ENCODE assay signal across 8 mouse cellular contexts in the genomic region with DNA sequence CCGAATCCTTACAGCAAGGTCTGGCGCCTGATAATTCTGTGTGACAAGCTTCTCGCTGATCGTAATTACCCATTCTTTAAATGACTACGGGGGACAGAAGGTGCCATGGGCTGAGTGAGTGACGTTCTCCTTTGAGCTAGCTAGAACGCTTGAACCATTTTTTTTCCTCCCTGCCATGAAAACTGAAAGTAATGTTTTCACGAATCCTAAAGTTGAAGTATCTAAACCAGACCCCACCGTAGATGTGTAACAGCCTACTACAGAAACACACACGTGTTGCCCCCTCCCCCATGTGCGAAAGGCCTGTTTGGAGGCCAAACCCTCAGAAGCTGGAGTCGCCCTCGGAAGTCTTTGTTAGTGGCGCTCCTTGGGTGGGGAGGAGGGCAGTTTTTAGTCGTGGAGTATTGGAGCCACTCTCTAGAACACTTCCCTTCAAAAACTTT. TPM values are rescaled to one million over a fixed set of nuclear protein-coding genes. Genes with fewer than 3 reads are reported as not detected.
A peak's percentile ranks its signal among the peaks of the same experiment; 100 is the strongest.
DNase-seq lines count a peak whose midpoint lies in the region; ATAC-seq and TF ChIP-seq lines count a peak whose summit lies in the region.

No protein-coding gene starts in this region.

- H3K4me3 ChIP-seq in forebrain, embryonic 13.5 days = peak overlapping the region; percentile 93
- H3K4me3 ChIP-seq in hindbrain, embryonic 16.5 days (ENCODE audit: low read length) = peak overlapping the region; percentile 89
- peak overlapping the region; percentile 92 to 97 for H3K4me3 ChIP-seq in liver, embryonic 14.5 days (ENCODE audit: insufficient read depth in 1 of 2, low read depth in 2 of 2, low read length in 2 of 2)

- H3K4me2 ChIP-seq in forebrain, embryonic 13.5 days = peak overlapping the region; percentile 83
- peak overlapping the region; percentile 86 for H3K4me2 ChIP-seq in hindbrain, embryonic 16.5 days (ENCODE audit: low read length)
- H3K4me2 ChIP-seq in liver, embryonic 14.5 days (ENCODE audit: low read depth) = peak overlapping the region; percentile 84

- H3K27ac ChIP-seq in forebrain, embryonic 13.5 days = peak overlapping the region; percentile 96
- peak overlapping the region; percentile 99 for H3K27ac ChIP-seq in hindbrain, embryonic 16.5 days (ENCODE audit: low read depth, low read length)
- H3K27ac ChIP-seq in liver, embryonic 14.5 days = peak overlapping the region; percentile 74

- no peaks in the 10 kb centered on the region for H3K9me3 ChIP-seq in forebrain, embryonic 13.5 days (replicated peaks)
- no peaks in the 10 kb centered on the region for H3K9me3 ChIP-seq in hindbrain, embryonic 16.5 days (ENCODE audit: control insufficient read depth, low read length)
- no peaks in the 10 kb centered on the region for H3K9me3 ChIP-seq in liver, embryonic 14.5 days (ENCODE audit: control insufficient read depth, low read length)

- peak; percentile 66 for ATAC-seq in forebrain, embryonic 13.5 days
- ATAC-seq in hindbrain, embryonic 16.5 days = peak; percentile 57
- peak; percentile 34; the same call in 1 of the 2 replicates for ATAC-seq in liver, embryonic 14.5 days (ENCODE audit: insufficient read depth)

- no peak for TF ChIP-seq EP300 in liver, embryonic 14.5 days (IDR thresholded peaks at IDR 0.05; ENCODE audit: low read depth)

- H3K27me3 ChIP-seq in forebrain, embryonic 13.5 days = no peaks in the 10 kb centered on the region
- no peaks in the 10 kb centered on the region for H3K27me3 ChIP-seq in hindbrain, embryonic 16.5 days (replicated peaks; ENCODE audit: control insufficient read depth, insufficient read depth, low read length)
- H3K27me3 ChIP-seq in liver, embryonic 14.5 days (ENCODE audit: control insufficient read depth, insufficient read depth, low read length) = no peaks in the 10 kb centered on the region

- 0% methylated on average over 15 of the region's 15 CpGs for WGBS in forebrain, embryonic 13.5 days
- WGBS in hindbrain, embryonic 16.5 days = 0% methylated on average over 15 of the region's 15 CpGs
- WGBS in liver, embryonic 14.5 days (ENCODE audit: insufficient replicate concordance) = under 1% methylated on average over 15 of the region's 15 CpGs

- peaks cover 17% of the 10 kb centered on the region; the same call in 1 of the 2 replicates for H3K36me3 ChIP-seq in forebrain, embryonic 13.5 days (ENCODE audit: poor library complexity, severe bottlenecking)
- no peaks in the 10 kb centered on the region for H3K36me3 ChIP-seq in hindbrain, embryonic 16.5 days (ENCODE audit: control insufficient read depth, insufficient read depth, low read length)
- H3K36me3 ChIP-seq in liver, embryonic 14.5 days (replicated peaks; ENCODE audit: control insufficient read depth, insufficient read depth, low read depth) = peaks cover 4% of the 10 kb centered on the region; the same call in 1 of the 2 replicates

- peak overlapping the region; percentile 96 for H3K9ac ChIP-seq in forebrain, embryonic 13.5 days
- H3K9ac ChIP-seq in hindbrain, embryonic 16.5 days (ENCODE audit: low read depth, low read length) = peak overlapping the region; percentile 98
- H3K9ac ChIP-seq in liver, embryonic 14.5 days (replicated peaks) = peak overlapping the region; percentile 99

- no peak for TF ChIP-seq CTCF in liver, embryonic 14.5 days (IDR thresholded peaks at IDR 0.05; ENCODE audit: low read depth)

- DNase-seq in cerebellum, postnatal 14 days = peak; percentile 27 to 41
- no peak for DNase-seq in cerebellum, adult 9-10 months
- DNase-seq in adrenal gland, adult 18-20 months (ENCODE audit: low spot score in 2 of 2) = peak; percentile 26 to 31
- DNase-seq in liver, embryonic 14.5 days (ENCODE audit: low read depth in 3 of 3, low spot score in 3 of 3) = no peak
- DNase-seq in neural tube, embryonic 10.5 days (ENCODE audit: extremely low spot score, low spot score) = peak; percentile 55
- no peak for DNase-seq in c-Kit-positive CD71-positive TER-119-positive erythroid progenitor cells, embryonic 14.5 days (ENCODE audit: low spot score)

- peaks cover 28% of the 10 kb centered on the region for H3K4me1 ChIP-seq in forebrain, embryonic 13.5 days
- peaks cover 21% of the 10 kb centered on the region for H3K4me1 ChIP-seq in hindbrain, embryonic 16.5 days (ENCODE audit: control insufficient read depth, insufficient read depth, low read depth, low read length)
- H3K4me1 ChIP-seq in liver, embryonic 14.5 days (replicated peaks; ENCODE audit: control insufficient read depth in 2 of 2, insufficient read depth in 2 of 2, low read length in 1 of 2) = peaks cover 24 to 31% of the 10 kb centered on the region in 2 experiments

RNA-seq across cellular contexts. Expression of a gene that starts 0.8 kb away (rescaled TPM):
- 10 to 100 TPM; 69.8 to 82.6 TPM for total RNA-seq in adrenal gland, adult 18-20 months (2021)
- 66.5 and 72.1 TPM in 2 replicates for polyA plus RNA-seq in forebrain, embryonic 13.5 days (2015; fragmentation: Nextera tagmentation; extraction: Ambion mirVana)
- 38.8 and 49.0 TPM in 2 replicates for polyA plus RNA-seq in hindbrain, embryonic 16.5 days (2015; fragmentation: Nextera tagmentation; extraction: Ambion mirVana)
- 19.1 TPM in 2 replicates for polyA plus RNA-seq in liver, embryonic 14.5 days (2012; rRNA removed)
- polyA plus RNA-seq in liver, embryonic 14.5 days (2014; fragmentation: Nextera tagmentation; extraction: Ambion mirVana) = 26.3 and 30.7 TPM in 2 replicates

RNA-seq across cellular contexts. Expression of a gene that starts 22.1 kb away (rescaled TPM):
- 10 to 100 TPM; 19.2 to 21.5 TPM for total RNA-seq in adrenal gland, adult 18-20 months (2021)
- 4.5 and 4.9 TPM in 2 replicates for polyA plus RNA-seq in forebrain, embryonic 13.5 days (2015; fragmentation: Nextera tagmentation; extraction: Ambion mirVana)
- polyA plus RNA-seq in hindbrain, embryonic 16.5 days (2015; fragmentation: Nextera tagmentation; extraction: Ambion mirVana) = 1.7 and 2.6 TPM in 2 replicates
- 3.8 and 5.2 TPM in 2 replicates for polyA plus RNA-seq in liver, embryonic 14.5 days (2012; rRNA removed)
- 3.0 and 3.1 TPM in 2 replicates for polyA plus RNA-seq in liver, embryonic 14.5 days (2014; fragmentation: Nextera tagmentation; extraction: Ambion mirVana)

RNA-seq across cellular contexts. Expression of a gene that starts 22.2 kb away (rescaled TPM):
- total RNA-seq in adrenal gland, adult 18-20 months (2021) = 1 to 10 TPM; 1.4 TPM
- polyA plus RNA-seq in forebrain, embryonic 13.5 days (2015; fragmentation: Nextera tagmentation; extraction: Ambion mirVana) = 30.2 and 33.9 TPM in 2 replicates
- 12.8 and 15.3 TPM in 2 replicates for polyA plus RNA-seq in hindbrain, embryonic 16.5 days (2015; fragmentation: Nextera tagmentation; extraction: Ambion mirVana)
- polyA plus RNA-seq in liver, embryonic 14.5 days (2012; rRNA removed) = 20.5 and 34.9 TPM in 2 replicates
- polyA plus RNA-seq in liver, embryonic 14.5 days (2014; fragmentation: Nextera tagmentation; extraction: Ambion mirVana) = 33.8 and 40.9 TPM in 2 replicates

Comparison
In these comparisons a context has a peak if more than half of its experiments do, and no peak if none do; other contexts are left out.
1. DNase-seq: peak in cerebellum, postnatal 14 days (2 of 2), adrenal gland, adult 18-20 months (2 of 2) and neural tube, embryonic 10.5 days (single experiment); none in cerebellum, adult 9-10 months (single experiment), liver, embryonic 14.5 days (0 of 3) and c-Kit-positive CD71-positive TER-119-positive erythroid progenitor cells, embryonic 14.5 days (single experiment).
2. Peak in every context shown above with its lines, with median percentiles within 50 percentile points of each other: ATAC-seq, H3K27ac ChIP-seq, H3K4me2 ChIP-seq, H3K4me3 ChIP-seq and H3K9ac ChIP-seq.